15 mouse cellular contexts compared by ENCODE assay signal in genomic region chr7:141838779-141839178, GRCm38 (mm10). TPM values are rescaled to one million over a fixed set of nuclear protein-coding genes. Genes with fewer than 3 reads are reported as not detected.
A peak's percentile ranks its signal among the peaks of the same experiment; 100 is the strongest.
DNase-seq lines count a peak whose midpoint lies in the region; ATAC-seq lines count a peak whose summit lies in the region.
"Had no signal": no experiment of that assay in that cellular context is flagged by ENCODE, and none has a peak within 500 bp of the region (broad histone marks: within the 10 kb centered on the region; RNA-seq: fewer than 3 reads in every experiment).

Gene Muc5b, plus strand, starts transcription at chr7:141839070.

- H3K9ac ChIP-seq in stomach, embryonic 16.5 days (ENCODE audit: low read length), result no peak within 1 kb of the TSS
- H3K9ac ChIP-seq: forebrain, embryonic 13.5 days; hindbrain, embryonic 14.5 days; limb, embryonic 13.5 days had no signal

- H3K27me3 ChIP-seq in stomach, embryonic 16.5 days (ENCODE audit: control insufficient read depth, insufficient read depth, low read length), result no peaks in the 10 kb centered on the region
- H3K27me3 ChIP-seq: forebrain, embryonic 13.5 days; limb, embryonic 13.5 days had no signal

- H3K36me3 ChIP-seq in stomach, embryonic 16.5 days (ENCODE audit: control insufficient read depth, insufficient read depth, low read length), result no peaks in the 10 kb centered on the region
- H3K36me3 ChIP-seq: limb, embryonic 13.5 days had no signal

- no peaks in the 10 kb centered on the region for H3K4me1 ChIP-seq in stomach, embryonic 16.5 days (ENCODE audit: control insufficient read depth, insufficient read depth, low read length)
- H3K4me1 ChIP-seq: forebrain, embryonic 13.5 days; limb, embryonic 13.5 days had no signal

- no peaks in the 10 kb centered on the region for H3K9me3 ChIP-seq in stomach, embryonic 16.5 days (replicated peaks; ENCODE audit: control insufficient read depth, low read length)
- H3K9me3 ChIP-seq: forebrain, embryonic 13.5 days; limb, embryonic 13.5 days had no signal

- 29% methylated on average over 5 of the region's 5 CpGs for WGBS in large intestine, adult 2 months
- WGBS in stomach, embryonic 16.5 days, result 45% methylated on average over 5 of the region's 5 CpGs

- no peak within 1 kb of the TSS for H3K4me3 ChIP-seq in stomach, embryonic 16.5 days (replicated peaks; ENCODE audit: low read length)
- H3K4me3 ChIP-seq: forebrain, embryonic 13.5 days; limb, embryonic 13.5 days had no signal

- H3K4me2 ChIP-seq in stomach, embryonic 16.5 days (ENCODE audit: low read depth, low read length), result no peak within 1 kb of the TSS
- H3K4me2 ChIP-seq: forebrain, embryonic 13.5 days; hindbrain, embryonic 14.5 days; limb, embryonic 13.5 days had no signal

- peak; percentile 53 for DNase-seq in heart, postnatal 4 days
- no peak for DNase-seq in heart, postnatal 36 days
- DNase-seq in retina, postnatal 1 day, result peak; percentile 14
- no peak for DNase-seq in retina, embryonic 14.5 days (ENCODE audit: low spot score)
- DNase-seq in large intestine, adult 2 months (ENCODE audit: low read depth, low spot score), result peak; percentile 27
- DNase-seq in embryo, embryonic 11 days, result no peak
- DNase-seq in left cerebral cortex, adult 11 months (ENCODE audit: low spot score), result no peak
- DNase-seq: cerebellum, postnatal 25 days; right cerebral cortex, postnatal 4 days had no signal

- H3K27ac ChIP-seq in stomach, embryonic 16.5 days (ENCODE audit: low read length), result no peak within 1 kb of the TSS
- H3K27ac ChIP-seq: forebrain, embryonic 13.5 days; hindbrain, embryonic 14.5 days; limb, embryonic 13.5 days had no signal

- ATAC-seq in stomach, embryonic 16.5 days (ENCODE audit: insufficient read depth, low FRiP score), result peak; percentile 81
- ATAC-seq: forebrain, embryonic 13.5 days had no signal

- intact Hi-C loops in heart, postnatal 36 days (cut with DNase I), result no loop called here

RNA-seq across cellular contexts. Expression of gene Muc5b, which starts in this region (rescaled TPM):
- total RNA-seq in heart, postnatal 4 days (2021), result not detected
- not detected for total RNA-seq in heart, postnatal 36 days (2021)
- 0.01 TPM in 1 of 2 replicates, not detected in the other for polyA plus RNA-seq in large intestine, adult 2 months (2012; rRNA removed)
- 1.2 and 2.0 TPM in 2 replicates for polyA plus RNA-seq in stomach, embryonic 16.5 days (2015; fragmentation: Nextera tagmentation; extraction: Ambion mirVana)
- total RNA-seq: adrenal gland, adult 18-20 months had no signal
- polyA plus RNA-seq: urinary bladder, adult 2 months had no signal

Comparison
In these comparisons a context has a peak if more than half of its experiments do, and no peak if none do; other contexts are left out.
1. Peak in DNase-seq in heart, postnatal 4 days; RNA of the gene not detected or under 1 TPM.
2. Peak in DNase-seq in large intestine, adult 2 months; RNA of the gene not detected or under 1 TPM.